Comparison of ENCODE assay signal across 14 mouse cellular contexts in genomic region chr10:68063806-68064545, GRCm38 (mm10).
DNase-seq lines count a peak whose midpoint lies in the region; ATAC-seq and TF ChIP-seq lines count a peak whose summit lies in the region.
"Had no signal": no experiment of that assay in that cellular context is flagged by ENCODE, and none has a peak within 500 bp of the region (broad histone marks: within the 10 kb centered on the region; RNA-seq: fewer than 3 reads in every experiment).

No protein-coding gene starts in this region.

- no peak for TF ChIP-seq CTCF in thymus, adult 2 months (IDR thresholded peaks at IDR 0.05; ENCODE audit: borderline replicate concordance, control insufficient read depth, extremely low read depth, insufficient read depth, low read length, poor library complexity)

- no peaks in the 10 kb centered on the region for H3K4me1 ChIP-seq in heart, embryonic 11.5 days (ENCODE audit: control insufficient read depth, insufficient read depth, low read length)
- peaks cover 4% of the 10 kb centered on the region; the same call in 1 of the 2 replicates for H3K4me1 ChIP-seq in neural tube, embryonic 11.5 days (ENCODE audit: control insufficient read depth, insufficient read depth, low read length)
- peaks cover 5% of the 10 kb centered on the region; the same call in 1 of the 2 replicates for H3K4me1 ChIP-seq in midbrain, embryonic 11.5 days (ENCODE audit: control insufficient read depth, insufficient read depth, low read length)
- H3K4me1 ChIP-seq in thymus, adult 2 months (replicated peaks; ENCODE audit: control insufficient read depth, insufficient read depth, low read length) = peaks cover 3% of the 10 kb centered on the region
- H3K4me1 ChIP-seq: heart, embryonic 10.5 days; stomach, embryonic 15.5 days had no signal

- no peaks in the 10 kb centered on the region for H3K9me3 ChIP-seq in heart, embryonic 11.5 days (replicated peaks; ENCODE audit: control insufficient read depth, low read length)
- H3K9me3 ChIP-seq in neural tube, embryonic 11.5 days (ENCODE audit: control insufficient read depth, low read length) = no peaks in the 10 kb centered on the region
- H3K9me3 ChIP-seq in midbrain, embryonic 11.5 days (ENCODE audit: control insufficient read depth, low read length) = no peaks in the 10 kb centered on the region
- H3K9me3 ChIP-seq: heart, embryonic 10.5 days; limb, embryonic 12.5 days; stomach, embryonic 15.5 days had no signal

- peak; percentile 88 for DNase-seq in heart, adult 11 months
- DNase-seq in neural tube, embryonic 11.5 days (ENCODE audit: low spot score) = peak; percentile 40
- DNase-seq in neural tube, embryonic 10.5 days (ENCODE audit: extremely low spot score, low spot score) = no peak
- peak; percentile 81 for DNase-seq in midbrain, embryonic 11.5 days (ENCODE audit: low spot score, missing footprints)
- DNase-seq in thymus, adult 2 months = no peak
- DNase-seq in ovary, postnatal 14 days (ENCODE audit: low spot score) = no peak
- DNase-seq: B cell, adult 2 months had no signal

- ATAC-seq in heart, embryonic 11.5 days (replicated peaks; ENCODE audit: insufficient number of reproducible peaks, low FRiP score, low TSS enrichment) = no peak
- ATAC-seq in neural tube, embryonic 11.5 days (ENCODE audit: insufficient read depth, low FRiP score, low TSS enrichment) = no peak
- peak; percentile 46 for ATAC-seq in midbrain, embryonic 11.5 days (ENCODE audit: low FRiP score)
- no peak for ATAC-seq in frontal cortex, adult (ENCODE audit: low TSS enrichment)
- ATAC-seq: activated CD4-positive, CD25-positive, alpha-beta regulatory T cell, adult 4 months; intestine, postnatal 0 days had no signal

- no peaks in the 10 kb centered on the region for H3K27me3 ChIP-seq in heart, embryonic 11.5 days (ENCODE audit: control insufficient read depth, insufficient read depth, low read length)
- no peaks in the 10 kb centered on the region for H3K27me3 ChIP-seq in neural tube, embryonic 11.5 days (ENCODE audit: control insufficient read depth, insufficient read depth, low read length)
- no peaks in the 10 kb centered on the region for H3K27me3 ChIP-seq in midbrain, embryonic 11.5 days (ENCODE audit: control insufficient read depth, insufficient read depth, low read length)
- no peaks in the 10 kb centered on the region for H3K27me3 ChIP-seq in thymus, adult 2 months (ENCODE audit: control insufficient read depth, insufficient read depth, low read length)
- H3K27me3 ChIP-seq: limb, embryonic 12.5 days; stomach, embryonic 15.5 days had no signal

- no peak overlapping the region for H3K27ac ChIP-seq in heart, embryonic 11.5 days (ENCODE audit: low read depth, low read length)
- no peak overlapping the region; the same call in 1 of the 2 replicates for H3K27ac ChIP-seq in neural tube, embryonic 11.5 days (ENCODE audit: low read depth, low read length)
- H3K27ac ChIP-seq in midbrain, embryonic 11.5 days (ENCODE audit: low read depth, low read length) = no peak overlapping the region
- no peak overlapping the region for H3K27ac ChIP-seq in thymus, adult 2 months (ENCODE audit: control insufficient read depth, insufficient read depth, low read length)
- H3K27ac ChIP-seq: heart, embryonic 10.5 days; limb, embryonic 12.5 days; stomach, embryonic 15.5 days had no signal

- no peak overlapping the region for H3K4me2 ChIP-seq in heart, embryonic 11.5 days
- no peak overlapping the region for H3K4me2 ChIP-seq in neural tube, embryonic 11.5 days (ENCODE audit: low read depth)
- H3K4me2 ChIP-seq in midbrain, embryonic 11.5 days = no peak overlapping the region
- H3K4me2 ChIP-seq: limb, embryonic 12.5 days; stomach, embryonic 15.5 days had no signal

- TF ChIP-seq POLR2A in thymus, adult 2 months (IDR thresholded peaks at IDR 0.05; ENCODE audit: control insufficient read depth, extremely low read depth, insufficient read depth, low read length, poor library complexity) = no peak

- 58% methylated on average over 8 of the region's 8 CpGs for WGBS in heart, embryonic 11.5 days (ENCODE audit: insufficient replicate concordance)
- WGBS in neural tube, embryonic 11.5 days = 34% methylated on average over 8 of the region's 8 CpGs
- 41% methylated on average over 8 of the region's 8 CpGs for WGBS in midbrain, embryonic 11.5 days
- WGBS in thymus, adult 2 months = 88% methylated on average over 8 of the region's 8 CpGs

- no peaks in the 10 kb centered on the region for H3K36me3 ChIP-seq in heart, embryonic 11.5 days (ENCODE audit: control insufficient read depth, insufficient read depth, low read length)
- H3K36me3 ChIP-seq in neural tube, embryonic 11.5 days (ENCODE audit: control insufficient read depth, insufficient read depth, low read length) = no peaks in the 10 kb centered on the region
- no peaks in the 10 kb centered on the region for H3K36me3 ChIP-seq in midbrain, embryonic 11.5 days (ENCODE audit: control insufficient read depth, insufficient read depth, low read length)
- H3K36me3 ChIP-seq in thymus, adult 2 months (ENCODE audit: control insufficient read depth, insufficient read depth, low read length) = no peaks in the 10 kb centered on the region
- H3K36me3 ChIP-seq: heart, embryonic 10.5 days; limb, embryonic 12.5 days; stomach, embryonic 15.5 days had no signal

- no peak overlapping the region for H3K4me3 ChIP-seq in heart, embryonic 11.5 days (ENCODE audit: low read depth, low read length)
- H3K4me3 ChIP-seq in neural tube, embryonic 11.5 days (ENCODE audit: low read depth, low read length) = no peak overlapping the region
- no peak overlapping the region for H3K4me3 ChIP-seq in midbrain, embryonic 11.5 days (ENCODE audit: low read depth, low read length)
- no peak overlapping the region for H3K4me3 ChIP-seq in thymus, adult 2 months (ENCODE audit: control insufficient read depth, insufficient read depth, low read length)
- H3K4me3 ChIP-seq: heart, embryonic 10.5 days; limb, embryonic 12.5 days; stomach, embryonic 15.5 days had no signal

- H3K9ac ChIP-seq in heart, embryonic 11.5 days (ENCODE audit: low read depth, low read length) = no peak overlapping the region
- H3K9ac ChIP-seq in neural tube, embryonic 11.5 days (ENCODE audit: low read length) = no peak overlapping the region
- no peak overlapping the region for H3K9ac ChIP-seq in midbrain, embryonic 11.5 days (ENCODE audit: low read length)
- H3K9ac ChIP-seq: limb, embryonic 12.5 days; stomach, embryonic 15.5 days had no signal

Comparison
In these comparisons a context has a peak if more than half of its experiments do, and no peak if none do; other contexts are left out.
1. DNase-seq: peak in heart, adult 11 months (single experiment), neural tube, embryonic 11.5 days (single experiment) and midbrain, embryonic 11.5 days (single experiment); none in neural tube, embryonic 10.5 days (single experiment), thymus, adult 2 months (single experiment) and ovary, postnatal 14 days (single experiment).